Mouse (Mus musculus): ENCODE results near the gene Celf2.
"Not testable (repeated sequence)": the region's sequence is repeated elsewhere in the genome, so short reads cannot be mapped to it uniquely, and the experiment has no call there.

Celf2 gene

GRCm38 (mm10) chr2:7270051-7270450, 239.3 kb downstream of the Celf2 start:
- intact Hi-C loops (cut with DNase I): no loop called here

GRCm38 (mm10) chr2:7267166-7267565, 242.2 kb downstream of the Celf2 start:
- intact Hi-C loops (cut with DNase I): no loop called here

GRCm38 (mm10) chr2:7262668-7263067, 246.7 kb downstream of the Celf2 start:
- intact Hi-C loops (cut with DNase I): not testable (repeated sequence)

GRCm38 (mm10) chr2:7260186-7260585, 249.2 kb downstream of the Celf2 start:
- intact Hi-C loops (cut with DNase I): no loop called here

- intact Hi-C loops (cut with DNase I): no loop called here
Observed at GRCm38 (mm10) chr2:7259616-7260015, 249.7 kb downstream of the Celf2 start.

- intact Hi-C loops (cut with DNase I): no loop called here
Observed at GRCm38 (mm10) chr2:7256023-7256422, 253.3 kb downstream of the Celf2 start.

GRCm38 (mm10) chr2:7255386-7255785, 254.0 kb downstream of the Celf2 start:
- intact Hi-C loops (cut with DNase I): no loop called here

- intact Hi-C loops (cut with DNase I): no loop called here
Observed at GRCm38 (mm10) chr2:7250314-7250713, 259.0 kb downstream of the Celf2 start.

GRCm38 (mm10) chr2:7249002-7249401, 260.4 kb downstream of the Celf2 start:
- intact Hi-C loops (cut with DNase I): no loop called here

GRCm38 (mm10) chr2:7245958-7246774, 263.2 kb downstream of the Celf2 start:
- intact Hi-C loops (cut with DNase I): no loop called here

- intact Hi-C loops (cut with DNase I): no loop called here
Observed at GRCm38 (mm10) chr2:7242139-7242538, 267.2 kb downstream of the Celf2 start.

GRCm38 (mm10) chr2:7241523-7241941, 267.8 kb downstream of the Celf2 start:
- intact Hi-C loops (cut with DNase I): no loop called here

GRCm38 (mm10) chr2:7237283-7237682, 272.1 kb downstream of the Celf2 start:
- intact Hi-C loops (cut with DNase I): no loop called here

- intact Hi-C loops (cut with DNase I): no loop called here
Observed at GRCm38 (mm10) chr2:7236452-7236851, 272.9 kb downstream of the Celf2 start.

GRCm38 (mm10) chr2:7235059-7235741, 274.2 kb downstream of the Celf2 start:
- intact Hi-C loops (cut with DNase I): no loop called here

GRCm38 (mm10) chr2:7234587-7234986, 274.8 kb downstream of the Celf2 start:
- intact Hi-C loops (cut with DNase I): no loop called here

GRCm38 (mm10) chr2:7233411-7233810, 276.0 kb downstream of the Celf2 start:
- intact Hi-C loops (cut with DNase I): no loop called here

- intact Hi-C loops (cut with DNase I): no loop called here
Observed at GRCm38 (mm10) chr2:7226785-7227184, 282.6 kb downstream of the Celf2 start.

GRCm38 (mm10) chr2:7224346-7225071, 284.9 kb downstream of the Celf2 start:
- intact Hi-C loops (cut with DNase I): no loop called here

GRCm38 (mm10) chr2:7223538-7223937, 285.8 kb downstream of the Celf2 start:
- intact Hi-C loops (cut with DNase I): no loop called here

- intact Hi-C loops (cut with DNase I): no loop called here
Observed at GRCm38 (mm10) chr2:7222886-7223285, 286.5 kb downstream of the Celf2 start.

- intact Hi-C loops (cut with DNase I): no loop called here
Observed at GRCm38 (mm10) chr2:7221856-7222255, 287.5 kb downstream of the Celf2 start.
